Mouse (Mus musculus) layer of hippocampus, adult 18-20 months (tissue): Measurements from ENCODE around the gene Zdhhc5. TPM values are rescaled to one million over a fixed set of nuclear protein-coding genes. Genes with fewer than 3 reads are reported as not detected.
"Not testable (repeated sequence)": the region's sequence is repeated elsewhere in the genome, so short reads cannot be mapped to it uniquely, and the experiment has no call there.

Source experiments
- DNase-seq, 2 experiments: peaks; one replicate each; pipeline ENCODE4 v3.0.0; 2022; ENCODE audit warnings: low spot score in 2 of 2
- total RNA-seq, 2 experiments: library from RNA; stranded (reverse); gene quantifications; 2 replicates each; pipeline ENCODE4 v1.2.3; 2021

The Zdhhc5 gene
- total RNA-seq, 2 experiments from 2014 or later, result 36.3 to 39.1 TPM

- no peak for DNase-seq
Observed at GRCm38 (mm10) chr2:84704329-84704728, 10.7 kb downstream of the Zdhhc5 start.

- no peak for DNase-seq
Observed at GRCm38 (mm10) chr2:84703497-84703896, 11.5 kb downstream of the Zdhhc5 start.

GRCm38 (mm10) chr2:84695007-84695695 lies 19.8 kb downstream of the Zdhhc5 start:
- DNase-seq, result no peak

DNA sequence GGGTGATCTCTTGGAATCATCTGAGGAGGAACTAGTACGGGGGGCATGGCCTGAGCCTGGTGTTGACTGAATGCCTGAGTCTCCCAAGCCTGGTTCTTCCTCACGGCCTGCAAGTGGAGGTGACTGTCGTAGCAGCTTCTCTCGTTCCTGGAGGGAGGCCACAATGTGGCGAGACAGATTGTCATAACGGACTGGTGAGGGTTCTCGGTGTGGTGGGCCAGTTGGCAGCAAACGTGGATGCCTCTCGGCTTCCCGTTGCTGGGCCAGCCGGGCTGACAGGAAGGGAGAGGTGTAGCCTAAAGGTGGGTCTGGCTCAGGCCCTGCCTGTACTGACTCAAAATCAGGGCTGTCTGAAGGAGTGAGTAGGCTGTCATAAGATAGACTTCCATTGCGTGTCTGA lies 24.9 kb downstream of the Zdhhc5 start:
- DNase-seq, result no peak

DNA sequence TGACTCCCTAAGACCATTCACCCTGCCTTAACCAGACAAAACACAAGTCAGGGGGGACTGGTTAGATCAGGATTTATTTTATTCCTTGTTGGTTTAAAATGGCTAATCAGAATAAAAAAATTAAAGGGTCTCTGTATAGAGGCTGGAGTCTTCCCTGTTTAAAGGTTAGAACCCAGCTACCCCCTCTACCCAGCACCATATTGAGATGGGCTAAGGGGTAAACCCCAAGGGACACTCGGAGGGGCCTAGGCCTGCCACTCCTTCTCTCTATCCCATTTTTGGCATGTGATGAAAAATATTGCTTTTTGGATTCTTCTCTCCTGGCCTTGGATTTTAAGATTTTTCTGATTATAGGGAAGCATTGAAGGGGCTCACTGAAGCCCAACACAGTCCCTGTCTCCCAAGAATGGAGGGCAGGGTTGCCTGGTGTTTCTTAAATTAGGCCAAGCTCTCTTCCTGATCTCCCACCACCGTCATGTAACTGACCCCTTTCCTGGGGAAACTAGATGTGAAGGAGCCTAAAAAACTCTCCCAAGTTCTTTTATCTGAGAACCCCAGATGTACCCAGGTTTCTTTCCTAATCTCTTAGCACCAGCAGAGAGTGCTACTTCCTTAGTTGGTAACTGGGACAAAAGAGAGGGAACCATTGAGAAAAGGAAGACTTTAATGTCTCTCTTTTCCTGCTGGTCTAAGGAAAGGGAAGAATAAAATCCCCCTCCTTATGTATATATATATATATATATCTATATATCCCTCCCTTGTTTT lies 26.7 kb downstream of the Zdhhc5 start:
- no peak for DNase-seq

- DNase-seq, result no peak
Observed at GRCm38 (mm10) chr2:84682605-84683183, 32.3 kb downstream of the Zdhhc5 start.

GRCm38 (mm10) chr2:84679016-84679415 lies 36.0 kb downstream of the Zdhhc5 start, which contains the start of gene Tmx2:
Gene Tmx2 (minus strand): TSS chr2:84679140.
- DNase-seq, result no peak

- DNase-seq, result peak; percentile 93 to 98
Observed at GRCm38 (mm10) chr2:84677968-84678880, 36.8 kb downstream of the Zdhhc5 start, which contains the start of the genes Gm28635 and Med19. Gene Gm28635 (minus strand): TSS chr2:84678041. Gene Med19 (plus strand): TSS chr2:84678402.

- no peak for DNase-seq
Observed at GRCm38 (mm10) chr2:84677270-84677967, 37.6 kb downstream of the Zdhhc5 start.

DNA sequence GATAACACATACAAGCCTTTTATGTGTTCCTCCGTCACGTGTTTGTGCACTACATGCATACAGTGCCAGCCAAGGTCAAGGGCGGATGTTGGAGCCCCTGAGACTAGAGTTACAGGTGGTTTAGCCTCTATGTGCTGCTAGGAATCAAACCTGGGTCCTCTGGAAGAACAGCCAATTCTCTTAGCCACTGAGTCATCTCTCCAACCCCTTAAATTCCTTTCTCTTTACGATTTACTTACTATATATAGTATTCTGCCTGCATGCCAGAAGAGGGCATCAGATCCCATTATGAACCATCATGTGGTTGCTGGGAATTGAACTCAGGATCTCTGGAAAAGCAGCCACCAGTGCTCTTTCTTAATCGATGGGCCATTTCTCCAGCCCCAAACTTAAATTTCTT lies 43.4 kb downstream of the Zdhhc5 start:
- not testable (repeated sequence) for DNase-seq

- peak; percentile 83 to 91 for DNase-seq
Observed at GRCm38 (mm10) chr2:84670569-84670933, 44.4 kb downstream of the Zdhhc5 start, which contains the start of gene Selenoh. Gene Selenoh (minus strand): TSS chr2:84670770.

- peak in 1 of 2 experiments; percentile 15 for DNase-seq
Observed at GRCm38 (mm10) chr2:84669828-84670568, 45.0 kb downstream of the Zdhhc5 start.

DNA sequence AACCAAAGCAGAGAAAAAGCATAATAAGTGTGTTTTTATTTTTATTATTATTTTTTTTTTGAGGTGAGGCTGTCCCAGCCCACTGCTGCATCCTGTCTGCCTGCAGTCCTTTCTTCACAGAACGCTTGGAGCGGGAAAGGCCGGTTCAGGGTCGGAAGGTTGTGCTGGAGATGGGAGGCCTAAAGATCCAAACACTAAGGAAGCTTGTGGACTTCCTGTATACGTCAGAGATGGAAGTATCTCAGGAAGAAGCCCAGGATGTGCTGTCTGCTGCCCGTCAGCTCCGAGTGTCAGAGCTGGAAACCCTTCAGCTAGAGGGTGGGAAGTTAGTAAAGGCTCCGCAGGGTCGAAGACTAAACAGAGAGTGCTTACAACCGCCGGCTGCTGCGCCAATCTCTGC lies 48.9 kb downstream of the Zdhhc5 start:
- DNase-seq, result no peak

GRCm38 (mm10) chr2:84662866-84663265 lies 52.1 kb downstream of the Zdhhc5 start:
- DNase-seq, result peak in 1 of 2 experiments; percentile 32

- peak in 1 of 2 experiments; percentile 74 for DNase-seq
Observed at GRCm38 (mm10) chr2:84660253-84660652, 54.7 kb downstream of the Zdhhc5 start.

- DNase-seq, result no peak
Observed at GRCm38 (mm10) chr2:84658806-84659205, 56.2 kb downstream of the Zdhhc5 start, which contains the start of gene Btbd18. Gene Btbd18 (plus strand): TSS chr2:84659079.

GRCm38 (mm10) chr2:84655864-84656263 lies 59.1 kb downstream of the Zdhhc5 start:
- DNase-seq, result no peak

DNA sequence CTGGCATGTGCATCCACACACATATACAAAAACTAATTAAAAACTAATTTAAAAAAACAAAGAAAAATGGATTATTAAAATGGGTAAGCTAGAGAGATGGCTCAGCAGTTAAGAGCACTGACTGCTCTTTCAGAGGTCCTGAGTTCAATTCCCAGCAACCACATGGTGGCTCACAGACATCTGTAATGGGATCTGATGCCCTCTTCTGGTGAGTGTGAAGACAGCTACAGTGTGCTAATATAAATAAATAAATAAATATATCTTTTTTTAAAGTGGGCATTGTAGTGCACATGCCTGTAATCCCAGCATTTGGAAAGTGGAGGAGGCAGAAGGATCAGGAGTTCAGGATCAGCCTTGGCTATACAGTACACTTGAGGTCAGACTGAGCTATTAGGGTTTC lies 61.6 kb downstream of the Zdhhc5 start:
- DNase-seq, result no peak

- peak; percentile 86 to 93 for DNase-seq
Observed at GRCm38 (mm10) chr2:84650464-84651195, 64.3 kb downstream of the Zdhhc5 start, which contains the start of gene Ctnnd1. Gene Ctnnd1 (minus strand): TSS chr2:84650765.
